Mouse (Mus musculus) activated CD4-positive, CD25-positive, alpha-beta regulatory T cell, adult 4 months (primary cell): ENCODE measurements around the gene Tmem169. TPM values are rescaled to one million over a fixed set of nuclear protein-coding genes. Genes with fewer than 3 reads are reported as not detected.

Experiments used
- ATAC-seq: one replicate; pipeline ENCODE4 v1.8.0; 2017
- polyA plus RNA-seq, 2 experiments: library from polyadenylated mRNA; unstranded; fragments of 100-300 nt; shearing (Covaris generic); gene quantifications; one replicate each; pipeline ENCODE4 v1.2.1; 2017

Tmem169 gene
- polyA plus RNA-seq, 2 experiments from 2014 or later: 0.15 TPM; not detected in 1

- ATAC-seq: no peak
These were observed 2.7 kb downstream of the Tmem169 start for GRCm38 (mm10) chr1:72286904-72287303.

DNA sequence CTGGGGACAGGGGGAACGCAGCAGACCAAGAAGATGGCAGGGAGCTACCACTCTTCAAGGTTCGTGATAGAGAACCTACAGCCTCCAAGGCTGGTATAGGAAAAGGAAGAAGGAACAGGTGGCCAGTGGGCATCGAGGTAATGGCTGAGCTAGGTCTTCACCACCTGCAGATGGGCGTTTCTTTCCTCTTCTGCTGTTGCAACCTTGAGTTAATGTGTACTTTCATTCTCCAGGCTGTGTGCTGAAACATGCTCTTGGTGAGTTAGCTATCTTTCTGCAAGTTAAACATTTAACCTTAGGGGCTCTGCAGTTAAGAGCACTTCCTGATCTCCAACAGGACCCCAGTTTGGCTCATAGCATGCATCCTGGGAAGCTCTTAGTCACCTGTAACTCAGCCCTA is 3.7 kb downstream of the Tmem169 start:
- ATAC-seq: no peak

DNA sequence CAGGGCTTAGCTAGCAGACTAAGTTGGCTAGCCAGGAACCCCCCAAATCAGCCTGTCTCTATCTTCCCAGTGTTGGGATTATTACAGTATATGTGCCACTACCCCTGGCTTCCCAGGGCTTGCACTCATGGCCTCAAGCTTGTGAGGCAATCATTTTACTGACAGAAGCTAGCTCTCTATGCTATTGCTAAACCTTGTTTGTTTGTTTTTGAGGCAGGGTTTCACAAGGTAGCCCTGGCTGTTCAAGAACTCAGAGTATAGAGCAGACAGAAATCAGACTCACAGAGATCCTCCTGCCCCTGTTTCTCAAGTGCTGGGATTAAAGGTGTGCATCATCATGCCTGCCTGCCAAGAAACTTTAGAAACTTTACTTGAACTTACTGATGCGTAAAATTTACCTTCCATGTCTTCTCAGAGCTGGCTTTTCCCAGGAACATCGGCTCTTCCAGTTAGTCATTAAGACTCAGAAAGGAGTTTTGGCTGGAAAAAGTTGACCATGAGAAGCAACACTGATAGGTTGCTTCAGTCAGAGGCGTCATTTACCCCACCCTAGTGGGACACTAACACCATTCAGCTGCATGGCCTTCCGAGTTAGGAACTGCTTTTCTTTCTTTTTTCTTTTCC is 4.5 kb downstream of the Tmem169 start:
- ATAC-seq: no peak

- no peak for ATAC-seq
These were observed 6.7 kb downstream of the Tmem169 start for GRCm38 (mm10) chr1:72290896-72291295.

- ATAC-seq: no peak
These were observed 7.3 kb downstream of the Tmem169 start for GRCm38 (mm10) chr1:72291421-72291820.

- no peak for ATAC-seq
These were observed 7.8 kb downstream of the Tmem169 start for GRCm38 (mm10) chr1:72291925-72292324.

GRCm38 (mm10) chr1:72293869-72294663 is 9.9 kb downstream of the Tmem169 start:
- ATAC-seq: no peak

DNA sequence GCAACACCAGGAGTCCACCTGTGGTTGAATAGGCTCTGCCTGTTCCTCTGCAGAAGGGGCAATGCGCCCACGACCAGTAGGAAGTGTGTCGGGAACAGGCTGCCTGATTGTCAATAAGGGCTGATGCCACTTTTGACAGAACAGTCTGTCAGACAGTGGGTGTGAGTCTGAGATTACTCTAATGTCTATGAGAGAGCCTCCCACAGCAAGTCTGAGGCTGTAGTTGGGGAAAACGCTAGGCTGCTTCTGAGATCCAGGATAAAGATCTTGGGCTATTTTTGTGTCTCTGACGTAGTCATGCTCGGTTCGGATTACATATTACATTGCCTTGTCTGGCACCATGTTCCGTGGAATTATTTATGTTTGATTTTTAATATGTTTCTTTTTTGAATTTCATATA is 11.6 kb downstream of the Tmem169 start:
- no peak for ATAC-seq

- ATAC-seq: no peak
These were observed 17.7 kb downstream of the Tmem169 start for GRCm38 (mm10) chr1:72301845-72302244.

DNA sequence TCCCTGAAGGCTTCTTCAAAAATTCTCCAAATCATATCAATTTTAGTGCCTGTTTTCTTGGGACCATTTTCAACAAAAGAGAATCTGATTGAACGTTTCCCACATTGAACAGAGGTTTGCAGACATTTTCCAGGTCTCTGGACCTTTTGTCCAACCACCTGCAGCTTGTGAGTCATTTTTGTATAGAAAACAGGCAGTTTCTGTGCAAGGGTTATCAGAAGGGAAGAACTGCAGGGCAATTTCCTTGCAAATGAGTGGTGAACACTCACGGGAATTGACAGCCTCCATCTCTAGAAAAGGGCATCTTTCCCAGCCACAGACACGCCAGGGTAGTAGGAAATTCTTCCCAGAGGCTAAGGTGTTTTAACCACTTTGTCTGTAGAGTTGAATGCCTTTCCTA is 22.1 kb downstream of the Tmem169 start:
- ATAC-seq: no peak

DNA sequence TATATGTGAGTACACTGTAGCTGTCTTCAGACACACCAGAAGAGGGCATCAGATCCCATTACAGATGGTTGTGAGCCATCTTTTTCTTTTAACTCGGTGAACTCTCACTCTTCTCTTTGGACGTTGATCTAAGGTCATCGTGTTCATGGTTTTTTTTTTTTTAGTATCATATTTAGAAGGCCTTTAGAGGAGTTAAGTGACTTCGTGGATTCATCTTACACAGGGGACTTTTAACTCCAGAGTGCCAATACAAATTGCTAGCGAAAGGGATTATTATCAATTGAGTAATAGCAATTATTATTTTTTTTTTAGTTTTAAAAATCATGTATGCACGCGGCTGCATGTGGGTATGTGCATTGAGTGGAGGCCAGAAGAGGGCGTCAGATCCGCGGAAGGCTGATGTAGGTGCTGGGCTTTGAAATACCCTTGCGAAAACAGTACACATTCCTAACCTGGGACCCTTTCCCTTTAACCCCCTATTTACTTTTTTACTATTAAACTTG is 22.6 kb downstream of the Tmem169 start:
- peak; percentile 41 for ATAC-seq

DNA sequence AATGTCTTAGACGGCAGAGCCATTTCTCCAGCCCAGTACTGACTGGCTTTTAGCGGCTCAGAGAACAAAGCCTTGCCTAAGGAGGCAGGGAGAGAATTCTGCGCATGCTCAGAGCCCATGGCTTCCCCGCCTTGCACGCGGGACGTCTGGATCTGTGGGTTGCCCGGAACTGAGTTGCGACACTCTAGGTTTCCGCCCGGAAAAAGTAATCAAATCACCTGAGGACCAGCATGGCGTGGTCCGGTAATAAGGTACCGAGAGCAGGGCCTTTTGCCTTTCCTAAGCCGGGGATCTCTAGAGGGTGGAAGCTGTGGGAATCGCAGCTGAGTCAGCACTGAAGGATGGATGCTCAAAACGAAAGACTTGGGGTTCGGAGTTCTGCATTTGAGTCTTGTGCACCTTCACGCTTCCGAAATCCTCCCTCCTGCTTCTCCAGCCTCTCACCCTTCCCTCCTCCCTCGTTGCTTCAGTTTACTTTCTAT is 23.2 kb downstream of the Tmem169 start, which contains the start of gene Xrcc5:
TSS of gene Xrcc5 (plus strand) at position 105 of the 482 bp plus-strand sequence.
- peak; percentile 95 for ATAC-seq

- ATAC-seq: no peak
These were observed 24.8 kb downstream of the Tmem169 start for GRCm38 (mm10) chr1:72308919-72309318.

DNA sequence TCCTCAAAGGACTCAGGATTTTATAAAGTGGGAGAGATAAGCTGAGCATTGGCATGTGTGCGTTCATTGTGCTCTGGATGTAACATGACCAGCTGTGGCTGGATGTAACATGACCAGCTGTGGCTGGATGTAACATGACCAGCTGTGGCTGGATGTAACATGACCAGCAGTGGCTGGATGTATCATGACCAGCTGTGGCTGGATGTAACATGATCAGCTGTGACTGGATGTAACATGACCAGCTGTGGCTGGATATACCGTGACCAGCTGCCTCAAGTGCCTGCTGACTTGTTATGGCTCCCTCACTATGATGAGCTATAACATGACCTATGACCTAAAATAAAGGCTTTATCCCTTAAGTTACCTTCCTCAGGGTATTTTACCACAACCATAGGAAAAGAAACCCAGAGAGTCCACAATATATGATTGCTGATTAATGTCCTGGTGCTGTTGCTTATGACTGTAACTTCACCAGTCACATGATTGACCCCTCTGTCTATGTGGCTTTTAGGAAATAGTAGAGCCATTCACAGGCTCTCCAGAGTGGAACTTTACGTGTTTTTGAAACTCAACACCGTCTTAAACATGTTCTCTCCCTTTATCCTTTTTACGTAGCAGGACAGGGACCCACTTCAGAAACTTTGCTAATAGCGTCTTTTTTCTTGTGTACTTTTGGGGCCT is 25.7 kb downstream of the Tmem169 start:
- ATAC-seq: no peak

DNA sequence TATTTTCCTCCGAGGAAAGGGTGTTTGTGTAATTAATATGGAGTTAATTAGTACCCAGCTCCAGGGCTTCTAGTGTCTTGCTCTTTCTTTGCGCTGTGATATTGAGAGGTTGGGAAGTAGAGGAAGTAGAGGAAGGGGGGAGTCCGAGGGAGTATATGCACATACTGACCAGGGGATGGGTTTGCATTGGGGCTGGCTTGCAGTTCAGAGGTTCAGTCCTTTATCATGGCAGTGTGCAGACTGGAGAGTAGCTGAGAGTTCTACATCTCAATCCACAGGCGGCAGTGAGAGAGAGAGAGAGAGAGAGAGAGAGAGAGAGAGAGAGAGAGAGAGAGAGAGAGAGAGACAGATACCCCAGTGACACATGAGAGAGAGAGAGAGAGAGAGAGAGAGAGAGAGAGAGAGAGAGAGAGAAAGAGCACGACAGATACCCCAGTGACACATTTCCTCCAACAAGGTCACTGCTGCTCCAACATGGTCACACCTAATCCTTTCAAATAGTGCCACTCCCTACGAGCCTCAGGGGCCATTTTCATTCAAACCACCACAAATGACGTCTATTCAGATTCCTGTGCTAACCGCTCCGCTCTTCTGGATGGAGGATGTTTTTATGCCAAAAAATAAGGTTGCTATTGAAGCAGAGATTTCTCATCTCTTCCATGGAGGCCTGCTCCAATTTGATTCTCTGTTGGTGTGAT is 28.7 kb downstream of the Tmem169 start:
- ATAC-seq: no peak

DNA sequence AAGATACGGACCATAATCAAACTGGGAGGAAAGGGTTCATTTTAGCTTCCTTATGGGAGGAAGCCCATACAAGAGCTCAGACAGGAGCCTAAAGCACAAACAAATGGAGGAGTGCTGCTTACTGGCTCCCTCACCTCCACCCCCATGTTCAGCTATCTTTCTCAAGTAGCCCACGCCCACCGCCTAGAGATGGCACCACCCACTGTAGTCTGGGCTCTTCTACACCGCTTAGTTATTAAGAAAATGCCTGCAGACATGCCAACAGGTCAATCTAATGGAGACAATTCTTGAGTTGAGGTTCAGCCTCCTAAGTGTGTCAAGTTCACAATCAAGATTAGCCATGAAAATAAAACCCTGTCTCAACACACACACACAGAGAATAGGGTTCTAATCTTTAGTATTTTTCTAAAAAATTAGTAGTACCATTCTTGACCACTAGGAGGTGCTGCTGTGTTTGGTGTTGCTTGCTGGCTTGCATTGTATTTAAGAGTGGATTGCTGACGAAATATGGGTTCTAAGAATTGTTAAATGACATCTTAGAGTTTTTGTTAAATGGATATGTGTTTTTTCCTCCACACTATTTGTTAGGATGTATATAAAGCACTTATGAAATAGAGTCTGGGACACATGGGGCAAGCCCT is 29.4 kb downstream of the Tmem169 start:
- ATAC-seq: peak; percentile 54

- ATAC-seq: no peak
These were observed 31.3 kb downstream of the Tmem169 start for GRCm38 (mm10) chr1:72315447-72315846.

DNA sequence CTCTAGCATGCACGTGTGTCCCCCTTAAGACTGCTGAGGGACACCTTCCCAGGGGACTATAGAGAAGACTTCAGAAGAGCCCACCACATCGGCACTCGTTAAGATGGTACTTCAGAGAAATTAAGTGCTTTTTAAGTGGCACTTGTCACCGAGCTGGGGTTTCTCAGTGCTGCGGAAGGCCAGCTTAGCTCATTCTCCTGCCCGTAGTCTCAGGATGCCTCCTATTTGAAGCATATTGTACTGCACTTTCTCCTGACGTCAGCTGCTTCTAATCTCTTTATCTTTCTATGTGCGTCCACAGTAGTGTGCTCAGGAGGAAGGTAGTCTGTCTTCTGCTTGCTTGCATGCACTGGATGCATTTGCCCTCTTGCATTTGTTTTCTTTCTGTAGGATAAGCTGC is 32.2 kb downstream of the Tmem169 start:
- no peak for ATAC-seq

GRCm38 (mm10) chr1:72316901-72317300 is 32.7 kb downstream of the Tmem169 start:
- ATAC-seq: no peak

DNA sequence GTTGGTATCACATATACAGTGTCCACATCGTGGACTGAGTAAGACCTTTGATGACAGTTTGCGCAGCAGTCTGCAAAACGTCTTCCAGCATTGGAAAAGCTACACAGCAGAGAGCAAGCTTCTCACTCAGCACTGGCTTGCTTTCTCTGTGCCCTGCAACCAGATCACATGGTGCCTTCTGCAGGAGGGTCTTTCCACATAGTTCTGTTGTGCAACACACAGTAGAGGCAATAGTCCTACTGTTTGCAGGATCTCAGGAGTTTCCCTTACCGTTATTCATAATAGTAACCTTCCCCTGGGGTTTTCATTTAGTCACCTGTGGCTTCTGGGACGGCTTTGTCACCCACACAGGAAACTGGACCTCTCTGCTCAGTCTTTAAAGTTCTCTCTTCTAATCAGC is 36.6 kb downstream of the Tmem169 start:
- ATAC-seq: no peak

DNA sequence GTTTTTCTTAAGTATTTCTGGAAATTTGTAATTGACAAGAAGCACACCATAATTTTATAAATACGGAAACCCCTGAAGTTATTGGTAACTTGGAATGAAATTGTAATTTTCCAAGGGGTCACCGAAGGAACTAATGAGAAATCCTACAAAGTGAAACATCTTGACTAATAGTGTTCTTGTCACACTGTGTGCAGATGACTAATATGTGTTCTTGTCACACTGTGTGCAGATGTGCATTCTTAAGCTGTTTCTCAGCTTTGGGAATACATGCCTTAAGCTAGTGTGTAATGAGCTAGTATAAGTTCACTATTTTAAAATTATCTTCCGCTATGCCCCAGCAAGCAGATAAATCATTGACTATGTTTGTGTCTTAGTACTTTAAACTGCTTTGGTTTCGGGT is 39.1 kb downstream of the Tmem169 start:
- ATAC-seq: no peak

- ATAC-seq: no peak
These were observed 42.1 kb downstream of the Tmem169 start for GRCm38 (mm10) chr1:72326162-72326821.
